Mouse (Mus musculus): ENCODE measurements around the gene Setd6. TPM values are rescaled to one million over a fixed set of nuclear protein-coding genes. Genes with fewer than 3 reads are reported as not detected.

The Setd6 gene
- polyA plus RNA-seq (2015; fragmentation: Nextera tagmentation; extraction: Ambion mirVana) = 19.7 and 24.3 TPM in 2 replicates

DNA sequence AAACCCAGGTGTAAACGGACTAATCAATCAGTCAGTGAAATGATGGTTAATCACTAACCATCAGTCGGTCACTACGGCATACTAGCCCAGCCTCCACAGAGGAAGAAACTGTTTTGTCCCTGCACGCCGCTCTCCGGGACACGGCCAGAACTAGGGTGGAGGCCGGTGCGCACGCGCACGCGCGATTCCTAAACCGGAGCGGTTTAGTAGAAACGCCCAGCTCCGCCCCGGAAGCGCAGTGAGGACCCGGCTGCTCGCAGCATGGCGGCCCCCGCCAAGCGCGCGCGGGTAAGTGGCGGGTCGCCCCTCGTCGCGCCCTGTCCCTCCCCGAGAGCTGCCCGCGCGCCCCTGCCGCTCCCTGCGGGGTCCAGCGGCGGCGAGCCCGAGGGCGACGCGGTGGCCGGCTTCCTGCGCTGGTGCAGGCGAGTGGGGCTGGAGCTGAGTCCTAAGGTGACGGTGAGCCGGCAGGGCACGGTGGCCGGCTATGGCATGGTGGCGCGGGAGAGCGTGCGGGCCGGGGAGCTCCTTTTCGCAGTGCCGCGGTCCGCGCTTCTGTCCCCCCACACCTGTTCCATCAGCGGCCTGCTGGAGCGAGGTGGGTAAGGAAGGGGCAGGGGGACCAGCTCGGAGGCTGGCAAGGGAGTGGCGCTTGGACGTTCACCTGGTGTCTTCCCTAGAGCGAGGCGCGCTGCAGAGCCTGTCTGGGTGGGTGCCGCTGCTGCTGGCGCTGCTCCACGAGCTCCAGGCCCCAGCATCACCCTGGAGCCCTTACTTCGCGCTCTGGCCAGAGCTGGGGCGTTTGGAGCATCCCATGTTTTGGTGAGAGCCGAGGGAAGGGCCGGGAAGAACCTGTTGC lies at the start of gene Setd6:
TSS of gene Setd6 (plus strand) at position 206 of the 856 bp plus-strand sequence.
- no peaks in the 10 kb centered on the region for H3K27me3 ChIP-seq (replicated peaks)
- H3K4me1 ChIP-seq (replicated peaks) = peaks cover 10% of the 10 kb centered on the region; the same call in 1 of the 2 replicates
- under 1% methylated on average over 79 of the region's 79 CpGs for WGBS
- H3K4me3 ChIP-seq (replicated peaks) = peak within 1 kb of the TSS; percentile 95
- ATAC-seq = peak; percentile 94
- H3K36me3 ChIP-seq = peaks cover 4% of the 10 kb centered on the region; the same call in 1 of the 2 replicates
- peak within 1 kb of the TSS; percentile 73 for H3K27ac ChIP-seq
- H3K9me3 ChIP-seq = no peaks in the 10 kb centered on the region
- H3K9ac ChIP-seq = peak within 1 kb of the TSS; percentile 90
- H3K4me2 ChIP-seq (replicated peaks) = peak within 1 kb of the TSS; percentile 80

- 38% methylated on average over 8 of the region's 8 CpGs for WGBS
- Histone ChIP-seq H3K9ac (no peak overlapping the region), H3K27ac (no peak overlapping the region), H3K36me3 (no peaks in the 10 kb centered on the region), H3K4me3 (replicated peaks) (no peak overlapping the region), H3K9me3 (no peaks in the 10 kb centered on the region), H3K4me1 (replicated peaks) (0 out of 2 replicates have a peak, but pooled peaks cover 4% of the 10 kb centered on the region), H3K4me2 (replicated peaks) (no peak overlapping the region), H3K27me3 (replicated peaks) (peaks cover 8% of the 10 kb centered on the region; the same call in 1 of the 2 replicates)
- peak; percentile 65 for ATAC-seq
These were observed 47.3 kb upstream of the Setd6 start for GRCm38 (mm10) chr8:95668163-95668958.

GRCm38 (mm10) chr8:95669967-95670366 lies 45.7 kb upstream of the Setd6 start:
- no peak overlapping the region for H3K4me2 ChIP-seq (replicated peaks)
- no peak for ATAC-seq
- no peaks in the 10 kb centered on the region for H3K9me3 ChIP-seq
- no peak overlapping the region for H3K27ac ChIP-seq
- no peak overlapping the region for H3K9ac ChIP-seq
- 0 out of 2 replicates have a peak, but pooled peaks cover 4% of the 10 kb centered on the region for H3K4me1 ChIP-seq (replicated peaks)
- WGBS = 84% methylated on average over 2 of the region's 2 CpGs
- H3K36me3 ChIP-seq = no peaks in the 10 kb centered on the region
- no peak overlapping the region for H3K4me3 ChIP-seq (replicated peaks)
- peaks cover 18% of the 10 kb centered on the region for H3K27me3 ChIP-seq (replicated peaks)

DNA sequence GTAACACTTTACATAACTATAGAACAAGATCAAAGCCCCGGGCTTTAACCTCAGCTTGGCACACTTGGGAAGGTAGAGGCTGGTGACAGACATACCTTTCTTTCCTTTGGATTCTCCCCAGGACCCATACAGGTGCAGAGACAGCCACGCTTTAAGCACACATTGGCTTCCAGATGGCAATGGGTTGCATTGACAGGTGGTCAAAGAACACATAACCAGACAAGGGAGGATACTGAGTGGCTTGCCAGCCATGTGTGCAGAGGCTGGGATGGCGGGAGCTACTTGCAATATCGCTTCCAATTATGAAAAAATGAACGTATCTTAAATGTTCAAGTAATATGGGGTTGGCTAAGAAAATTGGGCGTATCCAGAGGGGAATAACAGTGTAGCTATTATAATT lies 43.8 kb upstream of the Setd6 start:
- no peaks in the 10 kb centered on the region for H3K9me3 ChIP-seq
- no peak overlapping the region for H3K4me2 ChIP-seq (replicated peaks)
- no peak overlapping the region for H3K4me3 ChIP-seq (replicated peaks)
- ATAC-seq = no peak
- no peak overlapping the region for H3K27ac ChIP-seq
- no peaks in the 10 kb centered on the region for H3K36me3 ChIP-seq
- H3K27me3 ChIP-seq (replicated peaks) = peaks cover 33% of the 10 kb centered on the region
- 0 out of 2 replicates have a peak, but pooled peaks cover 3% of the 10 kb centered on the region for H3K4me1 ChIP-seq (replicated peaks)
- H3K9ac ChIP-seq = no peak overlapping the region
- 88% methylated on average over 6 of the region's 6 CpGs for WGBS

DNA sequence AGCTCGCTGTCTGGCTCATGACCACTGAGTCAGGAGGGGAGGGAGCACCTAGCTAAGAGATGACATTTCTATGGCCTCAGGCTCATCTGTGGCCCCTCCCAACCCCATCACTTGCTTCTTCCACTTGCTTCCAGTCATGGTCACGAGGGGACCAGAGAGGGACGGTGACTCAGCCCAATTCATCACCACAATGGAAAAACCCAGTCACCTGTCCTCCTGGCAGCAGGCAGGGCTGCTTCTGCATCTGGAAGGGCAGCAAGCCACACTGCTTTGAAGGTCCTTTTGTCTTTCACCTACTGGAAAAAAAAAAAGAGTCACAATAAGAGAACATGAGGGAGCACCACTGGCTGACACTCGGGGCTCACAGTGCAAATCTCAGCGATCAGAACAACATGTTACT lies 42.9 kb upstream of the Setd6 start:
- Histone ChIP-seq H3K27me3 (replicated peaks) (peaks cover 43% of the 10 kb centered on the region), H3K27ac (no peak overlapping the region), H3K4me2 (replicated peaks) (no peak overlapping the region), H3K4me3 (replicated peaks) (no peak overlapping the region), H3K9ac (no peak overlapping the region), H3K4me1 (replicated peaks) (peaks cover 7% of the 10 kb centered on the region), H3K36me3 (no peaks in the 10 kb centered on the region), H3K9me3 (no peaks in the 10 kb centered on the region)
- WGBS = 74% methylated on average over 5 of the region's 5 CpGs
- ATAC-seq = no peak

- no peak for ATAC-seq
- Histone ChIP-seq H3K4me2 (replicated peaks) (peak within 1 kb of the TSS; percentile 98), H3K9ac (peak within 1 kb of the TSS; percentile 30; the same call in 1 of the 2 replicates), H3K4me3 (replicated peaks) (peak within 1 kb of the TSS; percentile 53), H3K27ac (no peak within 1 kb of the TSS), H3K4me1 (replicated peaks) (peaks cover 14% of the 10 kb centered on the region), H3K27me3 (replicated peaks) (peaks cover 72% of the 10 kb centered on the region), H3K9me3 (no peaks in the 10 kb centered on the region), H3K36me3 (no peaks in the 10 kb centered on the region)
- WGBS = 40% methylated on average over 9 of the region's 9 CpGs
These were observed 39.0 kb upstream of the Setd6 start, which contains the start of gene Ndrg4 for GRCm38 (mm10) chr8:95676631-95677030. TSS of gene Ndrg4 (plus strand) at chr8:95676980.

- Histone ChIP-seq H3K27ac (no peak overlapping the region), H3K9ac (peak overlapping the region; percentile 30; the same call in 1 of the 2 replicates), H3K9me3 (no peaks in the 10 kb centered on the region), H3K36me3 (no peaks in the 10 kb centered on the region), H3K4me1 (replicated peaks) (peaks cover 14% of the 10 kb centered on the region), H3K4me3 (replicated peaks) (peak overlapping the region; percentile 53), H3K27me3 (replicated peaks) (peaks cover 70% of the 10 kb centered on the region), H3K4me2 (replicated peaks) (peak overlapping the region; percentile 98)
- WGBS = under 1% methylated on average over 45 of the region's 48 CpGs
- peak; percentile 55 for ATAC-seq
These were observed 38.1 kb upstream of the Setd6 start for GRCm38 (mm10) chr8:95677591-95678023.

DNA sequence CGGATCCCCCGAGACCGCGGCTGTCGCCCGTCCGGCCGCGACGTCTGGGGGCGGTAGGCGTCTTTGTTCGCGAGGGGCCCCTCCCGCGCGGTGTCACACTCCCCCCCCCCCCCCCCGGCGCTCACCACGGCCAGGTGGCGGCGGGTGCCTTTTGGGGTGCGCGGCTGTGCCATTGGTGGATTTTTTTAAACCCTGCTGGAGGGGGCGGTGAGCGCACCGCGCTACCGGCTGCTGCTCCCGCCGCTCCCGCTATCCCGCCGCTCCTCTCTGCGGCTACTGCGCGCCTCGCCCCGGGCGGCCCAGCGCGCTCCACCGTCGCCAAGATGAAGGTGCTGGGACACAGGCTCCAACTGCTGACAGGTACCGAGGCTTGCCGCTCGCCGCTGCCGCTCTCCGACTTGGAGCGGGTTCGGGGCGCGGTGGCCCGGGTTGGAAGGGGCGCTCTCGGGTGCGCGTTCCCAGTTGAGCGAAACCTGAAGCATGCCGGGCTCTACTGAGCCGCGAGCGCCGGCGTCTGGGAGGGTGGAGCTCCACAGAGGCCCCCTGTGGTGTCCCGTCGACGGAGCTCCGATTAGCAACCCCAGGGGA lies 37.6 kb upstream of the Setd6 start:
- Histone ChIP-seq H3K4me2 (replicated peaks) (peak overlapping the region; percentile 98), H3K27ac (no peak overlapping the region), H3K36me3 (no peaks in the 10 kb centered on the region), H3K4me1 (replicated peaks) (peaks cover 14% of the 10 kb centered on the region), H3K27me3 (replicated peaks) (peaks cover 65% of the 10 kb centered on the region), H3K9me3 (no peaks in the 10 kb centered on the region), H3K4me3 (replicated peaks) (peak overlapping the region; percentile 53), H3K9ac (peak overlapping the region; percentile 30; the same call in 1 of the 2 replicates)
- under 1% methylated on average over 55 of the region's 70 CpGs for WGBS
- peak; percentile 52 for ATAC-seq

DNA sequence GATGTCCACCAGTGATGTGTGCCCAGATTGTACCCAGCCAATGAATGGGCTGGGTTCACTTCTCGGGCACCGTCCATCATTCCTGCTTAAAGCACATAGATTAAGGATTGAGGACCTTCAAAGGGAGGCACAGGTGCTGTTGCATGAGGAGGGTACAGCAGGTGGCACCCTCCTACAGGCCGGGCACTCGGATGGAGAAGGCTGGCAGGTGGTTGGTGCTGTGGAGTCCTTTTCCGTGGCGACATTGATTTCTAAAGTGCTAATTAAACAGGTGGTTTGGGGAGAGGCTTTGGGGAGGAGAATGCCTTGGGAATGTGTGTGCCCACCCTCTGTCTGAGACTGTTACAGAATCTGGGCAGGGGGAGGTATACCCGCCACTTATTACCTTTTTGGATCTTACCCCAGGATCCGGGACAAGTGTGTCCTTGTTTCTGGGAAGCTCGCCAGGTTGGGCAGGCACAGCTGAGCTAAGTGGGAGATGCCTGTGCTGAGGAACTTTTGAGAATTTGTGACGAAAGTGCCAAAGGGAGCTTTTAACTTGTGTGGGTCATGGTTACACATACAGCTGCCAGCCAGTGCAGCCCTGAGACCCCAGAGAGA lies 27.5 kb upstream of the Setd6 start:
- Histone ChIP-seq H3K9me3 (no peaks in the 10 kb centered on the region), H3K9ac (no peak overlapping the region), H3K4me2 (replicated peaks) (no peak overlapping the region), H3K4me1 (replicated peaks) (no peaks in the 10 kb centered on the region), H3K27ac (no peak overlapping the region), H3K36me3 (no peaks in the 10 kb centered on the region), H3K27me3 (replicated peaks) (0 out of 2 replicates have a peak, but pooled peaks cover 3% of the 10 kb centered on the region), H3K4me3 (replicated peaks) (no peak overlapping the region)
- 82% methylated on average over 10 of the region's 10 CpGs for WGBS
- ATAC-seq = no peak

DNA sequence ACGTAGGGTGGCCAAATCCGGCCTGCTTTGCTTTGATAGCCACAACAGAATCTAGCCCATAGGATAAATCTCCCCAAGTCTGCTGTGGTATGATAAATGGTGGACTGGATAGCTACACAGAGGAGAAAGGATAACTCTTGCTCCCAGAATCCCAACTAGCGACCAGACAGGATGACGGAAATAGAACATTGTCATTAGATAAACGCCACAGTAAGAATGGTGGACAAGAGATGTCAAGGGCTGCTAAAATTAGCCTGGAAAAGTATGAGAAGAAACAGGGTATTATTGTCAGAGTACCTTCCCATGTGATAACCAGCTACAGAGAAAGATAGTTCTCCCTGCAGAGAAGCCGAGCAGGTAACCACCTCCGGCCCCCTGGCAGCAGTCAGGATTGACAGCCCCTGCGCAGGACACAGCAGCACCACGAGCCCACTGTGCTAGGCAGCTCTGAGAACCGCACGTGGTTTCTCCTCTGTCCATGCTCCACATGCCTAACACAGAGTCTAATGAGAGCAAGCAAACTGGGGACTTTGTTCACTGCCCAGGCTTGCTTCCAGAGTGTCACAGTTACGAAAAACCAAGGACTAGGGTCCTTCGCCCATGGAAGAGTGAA lies 24.6 kb upstream of the Setd6 start:
- no peak overlapping the region for H3K4me2 ChIP-seq (replicated peaks)
- no peak overlapping the region for H3K27ac ChIP-seq
- H3K4me1 ChIP-seq (replicated peaks) = no peaks in the 10 kb centered on the region
- no peaks in the 10 kb centered on the region for H3K36me3 ChIP-seq
- H3K9ac ChIP-seq = no peak overlapping the region
- no peak for ATAC-seq
- WGBS = 74% methylated on average over 13 of the region's 13 CpGs
- H3K9me3 ChIP-seq = no peaks in the 10 kb centered on the region
- no peak overlapping the region for H3K4me3 ChIP-seq (replicated peaks)
- H3K27me3 ChIP-seq (replicated peaks) = peaks cover 13% of the 10 kb centered on the region

DNA sequence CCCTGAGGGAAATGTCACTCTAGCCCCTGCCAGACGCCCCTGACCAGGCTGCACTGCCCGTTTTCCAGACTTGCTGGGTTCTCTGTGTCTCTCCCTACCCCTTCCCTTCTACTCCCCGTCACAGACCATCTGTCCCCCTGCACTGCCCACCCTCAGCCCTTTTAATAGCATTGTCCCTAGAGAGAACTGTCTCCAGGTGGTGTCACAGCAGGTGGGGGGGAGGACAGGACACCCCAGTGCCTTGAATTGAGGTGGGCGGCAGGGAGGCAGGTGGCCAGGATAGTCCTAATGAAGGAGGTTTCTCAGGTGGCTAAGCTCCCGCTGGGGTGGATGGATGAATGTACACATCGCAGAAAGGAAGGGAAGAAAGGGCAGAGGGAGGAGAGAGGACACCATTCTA lies 21.1 kb upstream of the Setd6 start:
- no peak overlapping the region for H3K4me3 ChIP-seq (replicated peaks)
- H3K36me3 ChIP-seq = no peaks in the 10 kb centered on the region
- no peak for ATAC-seq
- no peak overlapping the region for H3K4me2 ChIP-seq (replicated peaks)
- H3K9me3 ChIP-seq = no peaks in the 10 kb centered on the region
- 0 out of 2 replicates have a peak, but pooled peaks cover 3% of the 10 kb centered on the region for H3K4me1 ChIP-seq (replicated peaks)
- 23% methylated on average over 6 of the region's 6 CpGs for WGBS
- no peak overlapping the region for H3K27ac ChIP-seq
- H3K27me3 ChIP-seq (replicated peaks) = peaks cover 24% of the 10 kb centered on the region
- no peak overlapping the region for H3K9ac ChIP-seq
